9 mouse cellular contexts compared by ENCODE assay signal in the genomic region with DNA sequence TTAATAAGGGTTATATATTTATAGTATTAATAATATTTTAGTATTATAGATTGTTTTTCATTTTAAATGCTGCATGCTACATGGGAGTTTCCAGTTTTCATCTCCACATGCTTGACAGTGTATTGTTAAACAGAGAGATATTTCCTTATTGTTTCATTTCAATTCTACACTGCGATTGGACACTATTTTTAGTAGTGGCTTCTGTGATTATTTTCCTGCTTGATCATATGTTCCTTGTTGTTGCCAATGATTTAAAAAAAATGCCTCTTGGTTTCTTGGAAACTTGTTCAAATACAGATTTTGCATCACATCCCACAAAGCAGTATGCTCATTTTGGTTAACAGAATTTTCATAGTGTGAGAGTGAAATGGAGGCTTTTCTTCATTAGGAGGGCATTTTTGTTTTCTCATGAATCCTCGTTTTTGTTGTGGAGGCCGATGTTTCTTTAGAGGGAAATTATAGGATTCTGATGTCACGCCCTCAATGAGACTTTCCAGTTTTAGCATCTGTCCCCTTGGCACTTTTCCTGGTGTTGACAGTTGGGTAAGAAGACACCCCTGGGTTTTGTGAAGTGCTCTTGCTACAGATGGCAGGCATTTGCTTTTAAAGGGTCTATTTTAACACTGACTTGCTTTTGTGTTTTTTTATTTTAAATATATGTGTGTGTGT. TPM values are rescaled to one million over a fixed set of nuclear protein-coding genes. Genes with fewer than 3 reads are reported as not detected.
A peak's percentile ranks its signal among the peaks of the same experiment; 100 is the strongest.
DNase-seq lines count a peak whose midpoint lies in the region; ATAC-seq lines count a peak whose summit lies in the region.
"Had no signal": no experiment of that assay in that cellular context is flagged by ENCODE, and none has a peak within 500 bp of the region (broad histone marks: within the 10 kb centered on the region; RNA-seq: fewer than 3 reads in every experiment).

No protein-coding gene starts in this region.

- no peak overlapping the region for H3K9ac ChIP-seq in heart, embryonic 14.5 days (ENCODE audit: low read length)
- no peak overlapping the region for H3K9ac ChIP-seq in liver, embryonic 11.5 days (ENCODE audit: low read depth, low read length)
- H3K9ac ChIP-seq: lung, embryonic 15.5 days had no signal

- no peaks in the 10 kb centered on the region for H3K9me3 ChIP-seq in heart, embryonic 14.5 days (ENCODE audit: control insufficient read depth, low read length)
- no peaks in the 10 kb centered on the region for H3K9me3 ChIP-seq in liver, embryonic 11.5 days (ENCODE audit: control insufficient read depth, low read length)
- H3K9me3 ChIP-seq: lung, embryonic 15.5 days had no signal

- DNase-seq in lung, postnatal 10 days: peak; percentile 2
- DNase-seq in lung, postnatal 25 days (ENCODE audit: low spot score): no peak
- peak; percentile 94 for DNase-seq in cerebellum, adult 9-10 months
- DNase-seq in left cerebral cortex, postnatal 25 days (ENCODE audit: low spot score in 2 of 2): peak; percentile 16 to 69
- DNase-seq in kidney, adult 11 months: no peak
- no peak for DNase-seq in liver, embryonic 11.5 days (ENCODE audit: low spot score)

- H3K4me3 ChIP-seq in heart, embryonic 14.5 days (ENCODE audit: control insufficient read depth in 1 of 2, insufficient read depth in 1 of 2, low read depth in 1 of 2, low read length in 2 of 2): no peak overlapping the region
- H3K4me3 ChIP-seq in liver, embryonic 11.5 days (ENCODE audit: low read depth, low read length): no peak overlapping the region
- H3K4me3 ChIP-seq: lung, embryonic 15.5 days had no signal

- H3K4me2 ChIP-seq in heart, embryonic 14.5 days (ENCODE audit: low read length): peak overlapping the region; percentile 19
- no peak overlapping the region for H3K4me2 ChIP-seq in liver, embryonic 11.5 days
- H3K4me2 ChIP-seq: lung, embryonic 15.5 days had no signal

- intact Hi-C loops in left cerebral cortex, postnatal 25 days (cut with DNase I): no loop called here

- peak overlapping the region; percentile 2 to 33; a peak in 1 of 4 replicates for H3K27ac ChIP-seq in heart, embryonic 14.5 days (replicated peaks in 1 of 2; ENCODE audit: control insufficient read depth in 1 of 2, insufficient read depth in 1 of 2, low read depth in 2 of 2, low read length in 2 of 2)
- no peak overlapping the region for H3K27ac ChIP-seq in liver, embryonic 11.5 days (ENCODE audit: low read depth, low read length)
- H3K27ac ChIP-seq: lung, embryonic 15.5 days had no signal

- no peaks in the 10 kb centered on the region; a peak in 1 of 4 replicates for H3K4me1 ChIP-seq in heart, embryonic 14.5 days (ENCODE audit: control insufficient read depth in 2 of 2, insufficient read depth in 2 of 2, low read length in 2 of 2)
- H3K4me1 ChIP-seq in liver, embryonic 11.5 days (replicated peaks; ENCODE audit: control insufficient read depth, insufficient read depth, low read length): no peaks in the 10 kb centered on the region
- H3K4me1 ChIP-seq: lung, embryonic 15.5 days had no signal

- WGBS in heart, embryonic 14.5 days: 30% methylated on average over 4 of the region's 4 CpGs
- WGBS in liver, embryonic 11.5 days: 85% methylated on average over 4 of the region's 4 CpGs

- ATAC-seq in heart, embryonic 14.5 days (ENCODE audit: insufficient number of reproducible peaks, insufficient read depth, low FRiP score, low read depth): no peak
- ATAC-seq in liver, embryonic 11.5 days (replicated peaks; ENCODE audit: low FRiP score): no peak
- ATAC-seq: intestine, postnatal 0 days had no signal

- H3K36me3 ChIP-seq in heart, embryonic 14.5 days (ENCODE audit: control insufficient read depth, insufficient read depth, low read length): no peaks in the 10 kb centered on the region
- H3K36me3 ChIP-seq in liver, embryonic 11.5 days (ENCODE audit: control insufficient read depth, insufficient read depth, low read length): no peaks in the 10 kb centered on the region
- H3K36me3 ChIP-seq: lung, embryonic 15.5 days had no signal

- no peaks in the 10 kb centered on the region for H3K27me3 ChIP-seq in heart, embryonic 14.5 days (ENCODE audit: control insufficient read depth, insufficient read depth, low read length)
- H3K27me3 ChIP-seq in liver, embryonic 11.5 days (replicated peaks; ENCODE audit: control insufficient read depth, insufficient read depth, low read length): no peaks in the 10 kb centered on the region
- H3K27me3 ChIP-seq: lung, embryonic 15.5 days had no signal

RNA-seq across cellular contexts. Expression of a gene that starts 44.3 kb away (rescaled TPM):
- 8.3 and 9.9 TPM in 2 replicates for polyA plus RNA-seq in heart, embryonic 14.5 days (2014; fragmentation: Nextera tagmentation; extraction: Ambion mirVana)
- total RNA-seq in left cerebral cortex, postnatal 25 days (2021): 100 to 1,000 TPM in 1 of 2 experiments, 10 to 100 TPM in 1; 94.9 to 110 TPM
- polyA plus RNA-seq in liver, embryonic 11.5 days (2014; fragmentation: Nextera tagmentation; extraction: Ambion mirVana): 0.47 and 0.53 TPM in 2 replicates

Comparison
In these comparisons a context has a peak if more than half of its experiments do, and no peak if none do; other contexts are left out.
1. DNase-seq: peak in lung, postnatal 10 days (single experiment), cerebellum, adult 9-10 months (single experiment) and left cerebral cortex, postnatal 25 days (2 of 2); none in lung, postnatal 25 days (single experiment), kidney, adult 11 months (single experiment) and liver, embryonic 11.5 days (single experiment).